Mouse (Mus musculus) gastrocnemius, postnatal 36 days (tissue): ENCODE results near the gene Gm2022. TPM values are rescaled to one million over a fixed set of nuclear protein-coding genes. Genes with fewer than 3 reads are reported as not detected.
"Not testable (repeated sequence)": the region's sequence is repeated elsewhere in the genome, so short reads cannot be mapped to it uniquely, and the experiment has no call there.

ENCODE experiments used
- DNase-seq, 2 experiments: peaks; one replicate each; pipeline ENCODE4 v3.0.0; 2022
- intact Hi-C: fragments of 180-260 bp; cut with DNase I; formaldehyde crosslinking; loops from one replicate; pipeline ENCODE4 v1.15.1; 2025
- long read RNA-seq, 2 experiments: library from polyadenylated mRNA; stranded (forward); transcript quantifications; one replicate each; pipeline ENCODE4 v2.0.0; 2021
- total RNA-seq, 2 experiments: library from RNA; stranded (reverse); gene quantifications; 2 replicates each; pipeline ENCODE4 v1.2.3; 2021

Gene Gm2022
- not detected for total RNA-seq
- long read RNA-seq, experiment 1: 0 reads
- long read RNA-seq, experiment 2: 0 reads

- not testable (repeated sequence) for DNase-seq
- intact Hi-C loops: loop anchor here (10.0 kb wide), 1 partner anchor 360 kb away; the partner anchor contains the start of gene Gm8332
Measured at GRCm38 (mm10) chr12:87895070-87895469, at the start of gene Gm2022. Gene Gm2022 (plus strand): TSS chr12:87895370.

- intact Hi-C loops, DNase-seq: not testable (repeated sequence)
Measured at GRCm38 (mm10) chr12:87850657-87851056, 44.5 kb upstream of the Gm2022 start.

GRCm38 (mm10) chr12:87856067-87856466 is 39.1 kb upstream of the Gm2022 start:
- DNase-seq, intact Hi-C loops: not testable (repeated sequence)

GRCm38 (mm10) chr12:87861740-87862692 is 33.2 kb upstream of the Gm2022 start:
- peak in 1 of 2 experiments; percentile 6 for DNase-seq

GRCm38 (mm10) chr12:87863638-87864037 is 31.5 kb upstream of the Gm2022 start:
- intact Hi-C loops, DNase-seq: not testable (repeated sequence)

More at GRCm38 (mm10) chr12:87861740-87862692, 33.2 kb upstream of the Gm2022 start:
- intact Hi-C loops: not testable (repeated sequence)

- DNase-seq, intact Hi-C loops: not testable (repeated sequence)
Measured at GRCm38 (mm10) chr12:87864048-87864447, 31.1 kb upstream of the Gm2022 start.

- DNase-seq, intact Hi-C loops: not testable (repeated sequence)
Measured at GRCm38 (mm10) chr12:87873772-87874171, 21.4 kb upstream of the Gm2022 start, which contains the start of gene Gm2016. Gene Gm2016 (plus strand): TSS chr12:87874072.

GRCm38 (mm10) chr12:87919721-87920120 is 24.6 kb downstream of the Gm2022 start, which contains the start of gene Gm2035:
Gene Gm2035 (minus strand): TSS chr12:87919857.
- intact Hi-C loops: not testable (repeated sequence)

More at GRCm38 (mm10) chr12:87919721-87920120, 24.6 kb downstream of the Gm2022 start, which contains the start of gene Gm2035:
- not testable (repeated sequence) for DNase-seq

Other genes with a start within 250 kb of the Gm2022 start
- gene Gm21319, start 119.6 kb upstream of the Gm2022 start, total RNA-seq: not detected
- gene Gm21936, start 99.9 kb upstream of the Gm2022 start, total RNA-seq: not detected
- gene BB287469, start 78.8 kb upstream of the Gm2022 start, total RNA-seq: not detected
- not detected for gene Gm2001, start 53.0 kb upstream of the Gm2022 start, total RNA-seq
- not detected for gene Gm2016, start 21.3 kb upstream of the Gm2022 start, total RNA-seq
- gene Gm2035, start 24.5 kb downstream of the Gm2022 start, total RNA-seq: not detected
- not detected for gene Gm2042, start 58.7 kb downstream of the Gm2022 start, total RNA-seq
- gene Gm2075, start 116.5 kb downstream of the Gm2022 start, total RNA-seq: not detected
- not detected for gene Gm6803, start 123.4 kb downstream of the Gm2022 start, total RNA-seq
- not detected for gene Gm2056, start 131.6 kb downstream of the Gm2022 start, total RNA-seq
- gene Gm16368, start 188.3 kb downstream of the Gm2022 start, total RNA-seq: not detected